Mouse (Mus musculus) liver, postnatal 0 days (tissue): ENCODE data around the gene Elovl5. TPM values are rescaled to one million over a fixed set of nuclear protein-coding genes. Genes with fewer than 3 reads are reported as not detected.
"Not testable (repeated sequence)": the region's sequence is repeated elsewhere in the genome, so short reads cannot be mapped to it uniquely, and the experiment has no call there.

Source experiments
- ATAC-seq: fragments of 200-750 bp; cut with Nextera tagmentation; 2 replicates; pipeline ENCODE4 v1.8.0; 2017; ENCODE audit warnings: mild to moderate bottlenecking, moderate library complexity
- DNase-seq: peaks from one replicate; pipeline ENCODE4 v3.0.0-alpha.2; 2016
- H3K27ac ChIP-seq: fragments of 300-500 bp; sonication (generic); 2 replicates; pipeline ENCODE4 v1.5.1; 2014; ENCODE audit warnings: antibody characterized with exemption, moderate library complexity, mild to moderate bottlenecking, low read depth
- H3K27me3 ChIP-seq: fragments of 300-500 bp; sonication (generic); 2 replicates; pipeline ENCODE4 v1.6.1; 2014; ENCODE audit warnings: low read length, control low read depth, mixed read lengths; ENCODE audit not compliant: insufficient read depth
- H3K36me3 ChIP-seq: fragments of 300-500 bp; sonication (generic); replicated peaks from 2 replicates; pipeline ENCODE4 v1.6.1; 2014; ENCODE audit warnings: mild to moderate bottlenecking, control low read depth, low read length, moderate library complexity, mixed read lengths; ENCODE audit not compliant: insufficient read depth
- H3K4me1 ChIP-seq: fragments of 300-500 bp; sonication (generic); 2 replicates; pipeline ENCODE4 v1.6.1; 2014; ENCODE audit warnings: antibody characterized with exemption, mild to moderate bottlenecking, control low read depth; ENCODE audit not compliant: insufficient read depth
- H3K4me2 ChIP-seq: fragments of 300-500 bp; sonication (generic); 2 replicates; pipeline ENCODE4 v1.6.1; 2014; ENCODE audit warnings: low read depth, mild to moderate bottlenecking, low read length, moderate library complexity, mixed read lengths
- H3K4me3 ChIP-seq: fragments of 300-500 bp; sonication (generic); 2 replicates; pipeline ENCODE4 v1.5.1; 2014; ENCODE audit warnings: low read depth, low read length
- H3K9ac ChIP-seq: fragments of 300-500 bp; sonication (generic); replicated peaks from 2 replicates; pipeline ENCODE4 v1.6.1; 2014; ENCODE audit warnings: mild to moderate bottlenecking, moderate library complexity
- H3K9me3 ChIP-seq: fragments of 300-500 bp; sonication (generic); 2 replicates; pipeline ENCODE4 v1.6.1; 2016; ENCODE audit warnings: mild to moderate bottlenecking, control low read depth, low read length, mixed read lengths
- CTCF ChIP-seq: sonication (generic); IDR thresholded peaks from 2 replicates; pipeline ENCODE4 v1.5.1; 2016; ENCODE audit warnings: antibody characterized with exemption, low read depth
- EP300 ChIP-seq: IDR thresholded peaks from 2 replicates; pipeline ENCODE4 v1.6.1; 2016; ENCODE audit warnings: antibody characterized with exemption, low read depth, mild to moderate bottlenecking
- WGBS: fragments of 180-500 bp; shearing (Covaris S2); extraction: QIAGEN DNeasy Blood & Tissue Kit; methylation state at CpG from one replicate; pipeline ENCODE4 v1.1.7; 2014; ENCODE audit not compliant: insufficient replicate concordance; 5-methylcytosine and 5-hydroxymethylcytosine counted together
- polyA plus RNA-seq: library from polyadenylated mRNA; unstranded; fragments of >200 nt; fragmentation: Nextera tagmentation; extraction: Ambion mirVana; gene quantifications from 2 replicates; pipeline ENCODE4 v1.2.1, GENCODE M21; 2015

The Elovl5 gene
- polyA plus RNA-seq, 1 experiment from 2014 or later, result 107 TPM

DNA sequence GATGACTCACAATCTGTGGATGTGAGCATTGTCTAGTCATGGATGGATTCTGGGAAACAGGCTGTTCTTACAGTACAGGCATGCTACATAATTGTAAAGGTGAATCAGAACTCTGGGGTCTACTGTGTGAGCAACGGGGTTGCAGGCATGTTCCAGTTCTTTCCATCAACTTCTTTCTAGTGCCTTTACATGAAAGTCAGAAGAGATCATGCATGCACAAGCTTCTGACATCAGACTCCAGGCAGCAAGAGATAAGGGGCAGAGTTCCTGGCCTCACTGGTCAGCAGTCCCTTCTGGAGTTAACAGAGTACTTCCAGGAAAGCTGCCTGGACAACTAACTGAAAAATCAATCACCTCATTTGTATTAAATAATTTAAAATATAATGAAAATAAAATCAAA lies 75.9 kb downstream of the Elovl5 start:
- Histone ChIP-seq H3K27me3 (no peaks in the 10 kb centered on the region), H3K9ac (no peak overlapping the region), H3K4me2 (0 out of 2 replicates have a peak overlapping the region, but pooled peaks have one; percentile 20), H3K36me3 (no peaks in the 10 kb centered on the region), H3K9me3 (no peaks in the 10 kb centered on the region), H3K27ac (no peak overlapping the region), H3K4me3 (no peak overlapping the region), H3K4me1 (peaks cover 15% of the 10 kb centered on the region)
- DNase-seq (no peak), ATAC-seq (0 out of 2 replicates have a peak, but pooled peaks have one; percentile 46)
- no peak for TF ChIP-seq EP300
- TF ChIP-seq CTCF, result no peak
- 81% methylated on average over 1 of the region's 1 CpGs for WGBS

DNA sequence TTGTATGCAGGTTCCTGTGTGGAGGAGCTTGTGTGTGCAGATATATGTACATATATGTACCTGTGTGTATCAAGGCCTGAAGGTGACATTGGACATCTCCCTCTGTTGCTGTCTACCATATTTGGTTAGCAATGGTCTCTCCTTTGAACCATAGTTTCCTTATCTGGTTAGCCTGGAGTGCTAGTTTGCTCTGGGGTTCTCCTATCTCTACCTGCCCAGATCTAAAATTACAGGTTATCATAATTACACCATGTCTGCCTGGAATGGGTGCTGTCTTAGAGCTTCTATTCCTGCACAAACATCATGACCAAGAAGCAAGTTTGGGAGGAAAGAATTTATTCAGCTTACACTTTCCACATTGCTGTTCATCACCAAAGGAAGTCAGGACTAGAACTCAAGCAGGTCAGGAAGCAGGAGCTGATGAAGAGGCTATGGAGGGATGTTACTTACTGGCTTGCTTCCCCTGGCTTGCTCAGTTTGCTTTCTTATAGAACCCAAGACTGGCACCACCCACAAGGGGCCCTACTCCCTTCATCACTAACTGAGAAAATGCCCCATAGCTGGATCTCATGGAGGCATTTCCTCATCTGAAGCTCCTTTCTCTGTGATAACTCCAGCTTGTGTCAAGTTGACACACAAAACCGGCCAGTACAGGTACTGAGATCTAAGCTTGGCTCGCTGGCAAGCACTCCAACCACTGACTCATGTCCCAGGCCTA lies 76.5 kb downstream of the Elovl5 start:
- Histone ChIP-seq H3K4me2 (peak overlapping the region; percentile 20; the same call in 1 of the 2 replicates), H3K27ac (peak overlapping the region; percentile 34; the same call in 1 of the 2 replicates), H3K4me1 (peaks cover 15% of the 10 kb centered on the region)
- ATAC-seq, result peak; percentile 90
- not testable (repeated sequence) for DNase-seq, H3K36me3 ChIP-seq, H3K4me3 ChIP-seq, H3K9me3 ChIP-seq, H3K9ac ChIP-seq, H3K27me3 ChIP-seq
- 75% methylated on average over 2 of the region's 2 CpGs for WGBS
- peak; percentile 88 for TF ChIP-seq EP300

DNA sequence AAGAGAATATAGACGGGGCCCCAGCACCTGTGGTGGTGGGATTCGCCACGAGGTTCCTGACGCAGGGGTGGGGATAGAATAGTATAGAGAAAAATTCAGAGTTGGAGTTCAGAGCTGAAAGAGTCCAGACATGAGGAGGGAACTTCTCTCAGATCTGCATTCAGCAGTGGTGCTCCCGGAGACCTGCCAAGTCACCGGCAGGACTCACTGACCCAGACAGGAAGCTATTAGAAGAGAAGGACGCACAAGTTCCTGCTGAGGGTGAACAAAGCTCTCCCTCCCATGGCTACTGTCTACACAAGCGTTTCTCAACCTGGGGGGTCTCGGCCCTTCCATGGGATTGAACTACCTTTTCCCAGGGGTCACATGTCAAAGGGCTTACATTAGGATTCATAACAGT lies 78.1 kb downstream of the Elovl5 start:
- no peak overlapping the region for H3K9ac ChIP-seq
- H3K36me3 ChIP-seq, result no peaks in the 10 kb centered on the region
- no peak for ATAC-seq
- no peak overlapping the region for H3K4me3 ChIP-seq
- TF ChIP-seq CTCF, result no peak
- no peak for TF ChIP-seq EP300
- no peaks in the 10 kb centered on the region for H3K9me3 ChIP-seq
- H3K4me1 ChIP-seq, result peaks cover 15% of the 10 kb centered on the region
- WGBS, result 50% methylated on average over 9 of the region's 9 CpGs
- no peaks in the 10 kb centered on the region for H3K27me3 ChIP-seq
- H3K4me2 ChIP-seq, result peak overlapping the region; percentile 22; the same call in 1 of the 2 replicates
- DNase-seq, result no peak
- H3K27ac ChIP-seq, result no peak overlapping the region

DNA sequence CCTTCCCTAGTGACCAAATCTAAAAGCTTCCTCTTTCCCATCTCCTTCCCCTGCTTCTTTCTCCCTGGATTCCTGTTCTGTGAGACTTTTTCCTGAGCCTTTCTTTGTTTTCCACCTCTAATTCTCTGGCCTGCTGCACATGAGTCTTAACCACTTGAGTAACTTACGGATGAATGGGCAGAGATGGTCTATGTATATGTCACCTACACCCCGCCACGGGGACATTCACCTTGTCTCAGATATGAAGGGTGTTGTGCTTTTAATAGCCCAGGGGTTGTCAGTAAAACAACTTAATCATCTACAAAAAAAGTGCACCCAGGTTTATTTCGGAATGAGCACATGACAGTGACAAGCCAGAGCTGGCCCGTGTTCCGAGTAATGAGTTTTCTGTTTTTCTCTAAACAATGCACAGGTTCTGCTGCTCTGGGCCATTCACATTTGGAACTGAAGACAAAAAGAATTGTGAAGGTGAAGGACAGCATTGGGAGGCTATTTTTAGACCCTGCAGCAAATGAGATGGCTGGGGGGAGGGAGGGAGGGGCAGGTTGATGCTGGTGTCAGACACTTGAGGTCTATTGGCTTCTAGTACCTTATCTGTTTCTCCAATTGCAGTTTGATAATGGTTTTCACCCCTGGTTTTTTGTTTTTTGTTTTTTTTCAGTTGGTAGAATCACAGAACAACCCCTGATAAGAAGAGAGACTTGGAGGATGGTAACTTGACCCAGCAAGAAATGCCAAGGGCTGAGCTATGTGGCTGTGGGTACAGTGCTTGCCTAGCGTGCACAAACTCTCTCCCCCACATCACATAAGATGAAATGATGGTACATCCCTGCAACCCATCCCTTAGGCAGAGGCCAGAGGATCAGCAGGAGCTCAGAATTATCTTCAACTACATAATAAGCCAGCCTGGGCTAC lies 83.7 kb downstream of the Elovl5 start:
- 0 out of 2 replicates have a peak, but pooled peaks cover 3% of the 10 kb centered on the region for H3K27me3 ChIP-seq
- ATAC-seq (no peak), DNase-seq (no peak)
- no peaks in the 10 kb centered on the region for H3K36me3 ChIP-seq
- no peak overlapping the region for H3K9ac ChIP-seq
- no peaks in the 10 kb centered on the region for H3K4me1 ChIP-seq
- H3K9me3 ChIP-seq, result no peaks in the 10 kb centered on the region
- H3K4me2 ChIP-seq, result no peak overlapping the region
- TF ChIP-seq CTCF (no peak), EP300 (no peak)
- H3K27ac ChIP-seq, result no peak overlapping the region
- H3K4me3 ChIP-seq, result no peak overlapping the region
- 81% methylated on average over 7 of the region's 7 CpGs for WGBS

DNA sequence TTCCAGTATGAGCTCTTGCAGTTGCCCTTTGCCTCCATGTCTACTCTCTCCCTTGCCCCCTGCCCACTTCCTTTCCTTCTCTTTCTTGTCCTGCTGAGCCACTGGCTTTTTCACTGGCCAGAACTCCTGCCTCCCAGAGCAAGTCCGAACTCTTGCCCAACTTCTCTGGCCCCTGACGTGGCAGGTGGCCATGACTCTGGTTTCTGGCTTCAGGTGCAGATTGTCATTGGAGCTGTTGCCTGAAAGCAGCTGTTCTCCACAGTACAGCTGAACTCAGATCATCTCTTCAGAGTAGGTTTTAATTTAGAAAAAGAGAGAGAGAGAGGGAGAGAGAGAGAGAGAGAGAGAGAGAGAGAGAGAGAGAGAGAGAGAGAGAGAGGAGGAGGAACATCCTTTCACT lies 86.1 kb downstream of the Elovl5 start:
- no peaks in the 10 kb centered on the region; the same call in 1 of the 2 replicates for H3K4me1 ChIP-seq
- no peak for ATAC-seq
- H3K9me3 ChIP-seq, result no peaks in the 10 kb centered on the region
- no peak for TF ChIP-seq EP300
- no peak for TF ChIP-seq CTCF
- H3K27ac ChIP-seq, result no peak overlapping the region
- peak; percentile 23 for DNase-seq
- H3K36me3 ChIP-seq, result no peaks in the 10 kb centered on the region
- 0 out of 2 replicates have a peak, but pooled peaks cover 3% of the 10 kb centered on the region for H3K27me3 ChIP-seq
- H3K4me3 ChIP-seq, result no peak overlapping the region
- no peak overlapping the region for H3K9ac ChIP-seq
- no peak overlapping the region for H3K4me2 ChIP-seq
- WGBS, result 59% methylated on average over 2 of the region's 2 CpGs

DNA sequence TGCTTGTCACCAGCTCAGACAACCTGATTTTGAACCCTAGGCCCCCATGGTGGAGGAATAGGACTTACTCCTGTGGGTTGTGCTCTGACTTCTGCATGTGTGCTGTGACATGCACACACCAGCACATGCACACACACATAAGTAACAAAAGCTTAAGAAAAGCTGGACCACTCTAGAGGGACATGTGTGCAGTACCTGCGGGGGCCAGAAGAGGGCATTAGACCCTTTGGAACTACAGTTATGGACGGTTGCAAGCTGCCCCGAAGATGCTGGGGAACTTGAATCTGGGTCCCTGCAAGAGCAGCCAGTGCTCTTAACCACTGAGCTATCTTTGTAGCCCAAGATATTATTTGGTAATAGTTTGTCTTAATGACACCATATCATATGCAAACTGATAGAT lies 88.3 kb downstream of the Elovl5 start:
- H3K4me1 ChIP-seq, result no peaks in the 10 kb centered on the region; the same call in 1 of the 2 replicates
- no peak overlapping the region for H3K27ac ChIP-seq
- H3K4me3 ChIP-seq, result no peak overlapping the region
- TF ChIP-seq CTCF (peak; percentile 78), EP300 (no peak)
- no peaks in the 10 kb centered on the region for H3K9me3 ChIP-seq
- 39% methylated on average over 3 of the region's 3 CpGs for WGBS
- H3K27me3 ChIP-seq, result 0 out of 2 replicates have a peak, but pooled peaks cover 3% of the 10 kb centered on the region
- no peaks in the 10 kb centered on the region for H3K36me3 ChIP-seq
- DNase-seq, result peak; percentile 68
- H3K4me2 ChIP-seq, result no peak overlapping the region
- H3K9ac ChIP-seq, result no peak overlapping the region
- no peak for ATAC-seq
